19 mouse cellular contexts compared by ENCODE assay signal in the genomic region with DNA sequence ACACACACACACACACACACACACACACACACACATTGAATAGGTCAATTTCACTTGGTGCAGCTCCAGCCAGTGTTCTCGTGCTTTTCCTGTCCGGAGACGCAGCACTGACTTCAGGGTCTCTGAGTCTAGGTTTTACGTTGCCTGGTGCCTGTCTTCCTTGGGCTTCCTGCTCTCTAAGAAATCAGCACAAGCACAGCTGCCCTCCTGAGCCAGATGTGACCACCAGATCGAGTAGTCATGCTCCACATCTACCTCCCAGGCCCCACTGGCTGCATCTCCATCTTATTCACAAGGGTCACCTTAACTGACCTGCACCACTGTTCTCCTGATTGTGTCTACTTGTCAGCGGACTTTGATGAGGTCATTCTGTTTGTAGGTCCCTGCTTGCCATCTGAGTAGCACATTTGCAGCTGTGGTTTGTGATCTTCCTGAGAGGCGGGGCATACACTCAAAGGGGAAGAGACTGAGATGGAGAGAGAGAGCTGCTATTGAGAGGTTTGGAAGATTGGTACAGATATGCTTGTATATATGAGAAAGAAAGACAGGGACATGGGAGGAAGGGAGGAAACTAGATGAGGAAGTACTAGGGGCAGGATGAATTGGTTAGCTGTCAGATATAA.
DNase-seq lines count a peak whose midpoint lies in the region; ATAC-seq and TF ChIP-seq lines count a peak whose summit lies in the region.
"Had no signal": no experiment of that assay in that cellular context is flagged by ENCODE, and none has a peak within 500 bp of the region (broad histone marks: within the 10 kb centered on the region; RNA-seq: fewer than 3 reads in every experiment).

No protein-coding gene starts in this region.

- 82% methylated on average over 7 of the region's 7 CpGs for WGBS in cerebellum, adult 2 months

- no peaks in the 10 kb centered on the region for H3K4me1 ChIP-seq in cerebellum, adult 2 months (ENCODE audit: control insufficient read depth, insufficient read depth, low read length)
- H3K4me1 ChIP-seq: embryonic facial prominence, embryonic 13.5 days; forebrain, embryonic 12.5 days; heart, embryonic 10.5 days; hindbrain, embryonic 12.5 days; kidney, embryonic 15.5 days; midbrain, embryonic 13.5 days had no signal

- no peak overlapping the region for H3K4me3 ChIP-seq in layer of hippocampus, adult 2 months
- no peak overlapping the region for H3K4me3 ChIP-seq in cerebellum, adult 2 months (replicated peaks; ENCODE audit: insufficient read depth, low read depth, low read length)
- H3K4me3 ChIP-seq: embryonic facial prominence, embryonic 13.5 days; erythroblast, embryonic 14.5 days; forebrain, embryonic 12.5 days; heart, embryonic 10.5 days; hindbrain, embryonic 12.5 days; kidney, embryonic 15.5 days; midbrain, embryonic 13.5 days had no signal

- peak; percentile 60; the same call in 1 of the 2 replicates for ATAC-seq in megakaryocyte, adult 5-6 weeks (ENCODE audit: poor library complexity, severe bottlenecking)
- no peak for ATAC-seq in activated CD4-positive, CD25-positive, alpha-beta regulatory T cell, adult 4 months
- ATAC-seq: intestine, postnatal 0 days; lung, postnatal 0 days; midbrain, embryonic 13.5 days had no signal

- no peak for TF ChIP-seq POLR2A in cerebellum, adult 2 months (IDR thresholded peaks at IDR 0.05; ENCODE audit: borderline replicate concordance, insufficient read depth, low read length)

- TF ChIP-seq CTCF in layer of hippocampus, adult 2 months (conservative IDR thresholded peaks at IDR 0.05), result no peak
- TF ChIP-seq CTCF in cerebellum, adult 2 months (IDR thresholded peaks at IDR 0.05; ENCODE audit: borderline replicate concordance, insufficient read depth, low read depth, low read length), result no peak

- no peak overlapping the region for H3K27ac ChIP-seq in layer of hippocampus, adult 2 months
- no peak overlapping the region for H3K27ac ChIP-seq in cerebellum, adult 2 months (ENCODE audit: insufficient read depth, low read length)
- H3K27ac ChIP-seq: embryonic facial prominence, embryonic 13.5 days; forebrain, embryonic 12.5 days; heart, embryonic 10.5 days; hindbrain, embryonic 12.5 days; kidney, embryonic 15.5 days; midbrain, embryonic 13.5 days had no signal

- H3K27me3 ChIP-seq in cerebellum, adult 2 months (ENCODE audit: control insufficient read depth, insufficient read depth, low read length), result no peaks in the 10 kb centered on the region
- H3K27me3 ChIP-seq: embryonic facial prominence, embryonic 13.5 days; midbrain, embryonic 13.5 days had no signal

- DNase-seq in kidney, postnatal 10 days, result peak; percentile 4
- DNase-seq in kidney, adult 11 months, result no peak
- peak; percentile 16 for DNase-seq in c-Kit-positive CD71-negative TER-119-negative erythroid progenitor cells, embryonic 14.5 days (ENCODE audit: low read depth)
- DNase-seq in thymus, postnatal 25 days, result peak; percentile 4
- DNase-seq in layer of hippocampus, adult 2 months (ENCODE audit: low spot score in 2 of 2), result no peak
- DNase-seq in cerebellum, adult 2 months, result no peak
- DNase-seq: adrenal gland, adult 2 months; cerebellum, adult 8-10 months had no signal

Comparison
In these comparisons a context has a peak if more than half of its experiments do, and no peak if none do; other contexts are left out.
1. DNase-seq: peak in kidney, postnatal 10 days (single experiment), c-Kit-positive CD71-negative TER-119-negative erythroid progenitor cells, embryonic 14.5 days (single experiment) and thymus, postnatal 25 days (single experiment); none in kidney, adult 11 months (single experiment), layer of hippocampus, adult 2 months (0 of 2) and cerebellum, adult 2 months (0 of 2).